Mouse (Mus musculus) hindbrain, embryonic 15.5 days (tissue): ENCODE results near the gene Myg1. TPM values are rescaled to one million over a fixed set of nuclear protein-coding genes. Genes with fewer than 3 reads are reported as not detected.

Experiments used
- ATAC-seq: fragments of 200-750 bp; cut with Nextera tagmentation; 2 replicates; pipeline ENCODE4 v1.8.0; 2017; ENCODE audit warnings: low read depth, moderate number of reproducible peaks, moderate TSS enrichment; ENCODE audit not compliant: low FRiP score
- H3K27ac ChIP-seq: fragments of 300-500 bp; sonication (generic); replicated peaks from 2 replicates; pipeline ENCODE4 v1.5.1; 2015; ENCODE audit warnings: mild to moderate bottlenecking, inconsistent platforms
- H3K27me3 ChIP-seq: fragments of 300-500 bp; sonication (generic); 2 replicates; pipeline ENCODE4 v1.6.1; 2015; ENCODE audit warnings: control low read depth, inconsistent platforms
- H3K36me3 ChIP-seq: fragments of 300-500 bp; sonication (generic); 2 replicates; pipeline ENCODE4 v1.6.1; 2015; ENCODE audit warnings: control low read depth, inconsistent platforms
- H3K4me1 ChIP-seq: fragments of 300-500 bp; sonication (generic); replicated peaks from 2 replicates; pipeline ENCODE4 v1.6.1; 2015; ENCODE audit warnings: control low read depth, inconsistent platforms
- H3K4me2 ChIP-seq: fragments of 300-500 bp; sonication (generic); 2 replicates; pipeline ENCODE4 v1.6.1; 2015; ENCODE audit warnings: moderate library complexity, mild to moderate bottlenecking, inconsistent platforms
- H3K4me3 ChIP-seq: fragments of 300-500 bp; sonication (generic); 2 replicates; pipeline ENCODE4 v1.5.1; 2015; ENCODE audit warnings: mild to moderate bottlenecking, inconsistent platforms
- H3K9ac ChIP-seq: fragments of 300-500 bp; sonication (generic); 2 replicates; pipeline ENCODE4 v1.6.1; 2015; ENCODE audit warnings: inconsistent platforms
- H3K9me3 ChIP-seq: fragments of 300-500 bp; sonication (generic); 2 replicates; pipeline ENCODE4 v1.6.1; 2016; ENCODE audit warnings: control low read depth, inconsistent platforms
- WGBS: fragments of 180-500 bp; shearing (Covaris S2); methylation state at CpG from one replicate; pipeline ENCODE4 v1.1.7; 2015; 5-methylcytosine and 5-hydroxymethylcytosine counted together
- polyA plus RNA-seq: library from polyadenylated mRNA; unstranded; fragments of >200 nt; fragmentation: Nextera tagmentation; extraction: Ambion mirVana; gene quantifications from 2 replicates; pipeline ENCODE4 v1.2.1, GENCODE M21; 2015

The Myg1 gene
- polyA plus RNA-seq, 1 experiment from 2014 or later: 94.2 TPM

DNA sequence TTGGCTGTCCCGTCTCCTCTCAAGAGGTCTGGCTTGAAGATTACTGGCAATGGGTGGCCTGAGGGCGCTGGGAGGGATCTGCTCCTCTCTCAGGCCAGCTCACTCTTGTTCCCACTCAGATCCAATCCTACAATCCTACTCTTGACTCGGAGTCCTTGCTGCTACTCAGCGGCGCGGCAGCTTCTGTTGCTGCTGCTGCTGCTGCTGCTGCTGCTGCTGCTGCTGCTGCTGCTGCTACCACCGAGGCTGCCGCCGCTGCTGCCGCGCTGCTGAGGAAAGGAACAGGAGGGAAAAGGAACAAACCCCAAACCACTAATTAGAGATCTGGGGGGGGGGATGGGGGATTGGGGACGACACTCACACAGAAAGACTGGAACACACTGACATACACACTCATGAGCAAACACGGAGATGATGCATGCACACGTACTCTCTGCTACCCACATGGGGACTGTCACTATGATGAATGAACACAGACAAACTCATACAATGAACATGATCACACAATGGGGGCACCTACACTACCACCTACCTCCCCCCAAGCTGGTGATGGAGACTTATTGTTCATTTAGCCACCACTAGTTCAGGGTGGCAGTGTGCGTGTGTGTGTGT is 35.3 kb downstream of the Myg1 start, which contains the start of gene Sp7:
Gene Sp7 (minus strand): TSS at position 450 of the 612 bp plus-strand sequence.
- peaks cover 19% of the 10 kb centered on the region; the same call in 1 of the 2 replicates for H3K27me3 ChIP-seq
- peak within 1 kb of the TSS; percentile 56 for H3K4me2 ChIP-seq
- H3K4me1 ChIP-seq: peaks cover 18% of the 10 kb centered on the region
- peak within 1 kb of the TSS; percentile 27 for H3K9ac ChIP-seq
- no peaks in the 10 kb centered on the region for H3K36me3 ChIP-seq
- no peak within 1 kb of the TSS for H3K27ac ChIP-seq
- H3K4me3 ChIP-seq: peak within 1 kb of the TSS; percentile 29
- peak; percentile 54; the same call in 1 of the 2 replicates for ATAC-seq
- no peaks in the 10 kb centered on the region for H3K9me3 ChIP-seq
- WGBS: 5% methylated on average over 15 of the region's 15 CpGs

GRCm38 (mm10) chr15:102369972-102370371 is 38.5 kb downstream of the Myg1 start:
- peaks cover 20% of the 10 kb centered on the region; the same call in 1 of the 2 replicates for H3K27me3 ChIP-seq
- WGBS: 5% methylated on average over 13 of the region's 13 CpGs
- no peak for ATAC-seq
- H3K9me3 ChIP-seq: no peaks in the 10 kb centered on the region
- H3K27ac ChIP-seq: no peak overlapping the region
- no peak overlapping the region for H3K9ac ChIP-seq
- peaks cover 18% of the 10 kb centered on the region for H3K4me1 ChIP-seq
- H3K4me2 ChIP-seq: no peak overlapping the region; the same call in 1 of the 2 replicates
- H3K36me3 ChIP-seq: no peaks in the 10 kb centered on the region
- H3K4me3 ChIP-seq: no peak overlapping the region

GRCm38 (mm10) chr15:102370727-102371126 is 39.2 kb downstream of the Myg1 start:
- H3K27me3 ChIP-seq: peaks cover 19% of the 10 kb centered on the region; the same call in 1 of the 2 replicates

DNA sequence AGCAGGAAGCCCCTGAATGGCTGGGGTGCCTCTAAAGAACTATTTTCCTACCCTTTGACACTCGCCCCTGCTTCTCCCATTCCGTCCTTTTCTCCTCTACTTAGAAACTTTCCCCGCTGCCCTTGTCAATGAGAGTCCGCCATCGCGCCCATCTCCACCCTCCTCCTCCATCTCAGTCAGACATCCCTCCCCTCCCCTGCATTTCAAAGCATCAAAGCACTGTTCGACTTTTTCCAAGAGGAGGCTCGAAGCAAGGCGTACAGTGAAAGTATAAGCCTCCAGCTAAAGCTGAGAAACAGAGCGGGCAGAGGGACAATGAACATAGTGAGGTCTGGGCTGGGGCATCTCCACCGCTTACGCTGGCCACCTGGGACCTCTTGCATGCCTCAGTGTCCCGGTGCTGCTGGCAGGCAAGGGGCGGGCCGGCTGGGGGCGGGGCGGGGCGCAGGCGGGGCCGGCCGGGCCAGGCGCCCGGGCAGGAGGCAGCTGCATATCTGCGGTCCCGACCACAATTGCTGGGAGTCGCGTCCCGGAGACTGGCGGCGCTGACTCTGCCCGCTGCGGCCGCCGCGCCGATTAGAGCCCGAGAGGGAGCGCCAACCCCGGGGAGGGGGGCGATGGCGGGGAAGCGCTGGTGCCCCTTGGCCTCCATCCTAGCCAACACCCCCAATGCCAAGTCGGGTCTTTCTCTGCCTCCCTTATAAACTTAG is 45.1 kb downstream of the Myg1 start:
- Histone ChIP-seq H3K4me3 (peak overlapping the region; percentile 57), H3K4me2 (peak overlapping the region; percentile 97), H3K9me3 (no peaks in the 10 kb centered on the region), H3K4me1 (peaks cover 15% of the 10 kb centered on the region), H3K27ac (peak overlapping the region; percentile 54), H3K9ac (peak overlapping the region; percentile 58), H3K36me3 (no peaks in the 10 kb centered on the region), H3K27me3 (0 out of 2 replicates have a peak, but pooled peaks cover 5% of the 10 kb centered on the region)
- under 1% methylated on average over 37 of the region's 43 CpGs for WGBS
- ATAC-seq: peak; percentile 72

More at GRCm38 (mm10) chr15:102370727-102371126, 39.2 kb downstream of the Myg1 start:
- H3K36me3 ChIP-seq: no peaks in the 10 kb centered on the region
- no peak overlapping the region for H3K4me3 ChIP-seq
- H3K4me1 ChIP-seq: peaks cover 18% of the 10 kb centered on the region
- no peak overlapping the region for H3K4me2 ChIP-seq
- H3K9ac ChIP-seq: no peak overlapping the region
- no peak for ATAC-seq
- WGBS: 10% methylated on average over 10 of the region's 10 CpGs
- no peak overlapping the region for H3K27ac ChIP-seq
- H3K9me3 ChIP-seq: no peaks in the 10 kb centered on the region

DNA sequence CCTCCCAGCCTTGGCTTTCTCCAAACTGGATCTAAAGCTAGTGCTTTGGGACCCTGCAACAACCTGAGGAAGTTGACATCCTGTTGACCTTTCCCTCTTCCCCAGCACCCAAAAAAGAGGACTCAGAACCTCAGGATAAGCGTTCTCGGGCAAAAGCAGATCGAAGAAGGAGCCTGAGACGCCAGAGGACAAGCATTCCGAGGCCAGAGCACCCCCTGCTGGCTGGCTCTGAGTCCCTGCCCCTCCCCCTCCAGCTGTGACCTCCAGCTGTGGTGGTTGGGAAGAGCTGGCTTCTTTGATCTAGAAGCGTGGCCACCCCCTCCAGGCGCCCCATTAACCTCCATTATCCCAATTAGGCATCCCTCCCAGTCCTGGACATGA is 45.6 kb downstream of the Myg1 start:
- H3K4me2 ChIP-seq: peak overlapping the region; percentile 97
- H3K4me1 ChIP-seq: peaks cover 15% of the 10 kb centered on the region
- 0 out of 2 replicates have a peak, but pooled peaks cover 2% of the 10 kb centered on the region for H3K27me3 ChIP-seq
- peak overlapping the region; percentile 54 for H3K27ac ChIP-seq
- H3K36me3 ChIP-seq: no peaks in the 10 kb centered on the region
- 0% methylated on average over 7 of the region's 7 CpGs for WGBS
- ATAC-seq: peak; percentile 71
- no peaks in the 10 kb centered on the region for H3K9me3 ChIP-seq
- H3K9ac ChIP-seq: peak overlapping the region; percentile 58
- peak overlapping the region; percentile 57 for H3K4me3 ChIP-seq

DNA sequence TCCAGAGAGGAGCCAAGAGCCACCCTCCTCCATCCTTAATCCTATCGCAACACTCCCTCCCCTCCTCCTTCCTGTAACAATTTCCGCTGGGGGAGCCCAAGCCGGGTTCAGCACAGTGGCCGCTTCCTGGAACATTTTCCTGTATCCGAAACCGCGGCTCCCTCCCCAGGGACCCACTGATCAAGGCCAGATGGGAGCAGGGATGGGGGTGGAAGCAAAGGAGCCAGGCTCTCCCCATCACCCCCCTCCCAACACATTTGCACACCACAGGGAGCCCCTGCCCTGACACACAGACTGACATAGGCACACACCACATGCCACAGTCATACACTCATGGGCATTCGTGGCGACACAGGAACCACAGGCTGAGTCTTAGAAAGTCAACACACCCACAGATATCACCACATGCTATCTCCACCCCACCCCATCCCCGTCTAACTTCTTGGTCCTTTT is 46.3 kb downstream of the Myg1 start:
- no peak for ATAC-seq
- H3K4me2 ChIP-seq: peak overlapping the region; percentile 97
- no peaks in the 10 kb centered on the region for H3K36me3 ChIP-seq
- no peak overlapping the region for H3K9ac ChIP-seq
- no peak overlapping the region for H3K4me3 ChIP-seq
- no peaks in the 10 kb centered on the region for H3K9me3 ChIP-seq
- peaks cover 15% of the 10 kb centered on the region for H3K4me1 ChIP-seq
- no peak overlapping the region for H3K27ac ChIP-seq
- 4% methylated on average over 10 of the region's 10 CpGs for WGBS
- H3K27me3 ChIP-seq: no peaks in the 10 kb centered on the region

DNA sequence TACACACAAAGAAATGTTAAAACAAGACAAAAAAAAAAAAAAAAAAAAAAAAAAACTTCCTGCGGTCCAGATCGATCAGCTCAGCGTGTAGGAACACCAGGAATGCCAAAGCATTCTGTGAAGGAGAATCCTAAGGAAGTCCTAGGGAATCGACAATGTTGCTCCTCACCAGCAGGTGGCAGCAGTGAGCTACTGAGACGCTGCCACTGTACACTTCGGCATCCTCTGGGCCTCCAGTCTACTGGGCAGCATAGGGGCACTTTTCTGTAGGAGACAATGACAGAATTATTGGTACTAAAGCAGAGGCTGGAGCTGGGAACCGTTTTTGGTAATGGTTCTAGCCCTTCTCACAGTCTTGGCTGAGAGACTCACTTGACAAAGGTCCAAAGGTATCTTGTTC is 50.1 kb downstream of the Myg1 start:
- Histone ChIP-seq H3K36me3 (no peaks in the 10 kb centered on the region), H3K4me2 (no peak overlapping the region), H3K27me3 (no peaks in the 10 kb centered on the region), H3K4me1 (peaks cover 8% of the 10 kb centered on the region), H3K4me3 (no peak overlapping the region), H3K27ac (no peak overlapping the region), H3K9me3 (no peaks in the 10 kb centered on the region), H3K9ac (no peak overlapping the region)
- peak; percentile 85 for ATAC-seq
- WGBS: 7% methylated on average over 7 of the region's 7 CpGs

DNA sequence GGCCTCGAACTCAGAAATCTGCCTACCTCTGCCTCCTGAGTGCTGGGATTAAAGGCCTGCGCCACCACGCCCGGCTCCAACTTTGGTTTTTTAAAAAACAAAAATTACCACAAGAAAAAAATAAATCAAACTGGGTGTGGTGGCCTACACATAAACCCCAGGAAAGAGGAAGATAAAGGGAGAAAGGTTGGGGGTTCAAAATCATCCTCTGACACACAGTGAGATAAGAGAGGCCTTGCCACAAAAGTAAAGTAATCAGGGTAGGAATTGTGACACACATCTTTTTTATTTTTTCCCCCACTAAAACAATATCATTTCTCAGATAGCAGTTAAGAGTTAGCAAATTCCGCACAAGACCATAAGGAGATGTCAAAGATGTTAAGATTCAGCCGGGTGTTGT is 52.2 kb downstream of the Myg1 start:
- H3K27me3 ChIP-seq: no peaks in the 10 kb centered on the region
- whole genome bisulfite sequencing: 86% methylated on average over 6 of the region's 6 CpGs
- ATAC-seq: no peak
- no peak overlapping the region for H3K27ac ChIP-seq
- no peak overlapping the region for H3K9ac ChIP-seq
- H3K36me3 ChIP-seq: no peaks in the 10 kb centered on the region
- no peaks in the 10 kb centered on the region for H3K9me3 ChIP-seq
- no peaks in the 10 kb centered on the region for H3K4me1 ChIP-seq
- H3K4me3 ChIP-seq: no peak overlapping the region
- H3K4me2 ChIP-seq: no peak overlapping the region

DNA sequence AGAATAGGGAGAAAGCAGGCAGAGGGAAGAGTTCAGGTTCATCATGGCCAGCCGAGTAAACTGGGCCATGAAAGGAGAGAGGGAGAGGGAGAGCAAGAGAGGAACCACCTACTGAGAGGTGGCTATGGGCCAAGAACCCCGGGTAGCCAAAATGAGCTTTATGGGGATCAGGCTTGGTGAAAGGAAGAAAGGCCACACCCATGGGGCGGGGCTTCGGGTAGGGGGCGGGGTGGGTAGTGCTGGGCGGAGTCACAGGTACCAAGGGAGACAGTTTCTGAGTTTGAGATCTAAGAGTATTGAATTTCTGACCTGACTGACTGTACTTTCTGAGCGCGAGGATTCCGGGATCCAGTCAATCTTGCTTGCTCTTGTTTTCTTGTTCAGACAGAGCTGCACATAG is 55.1 kb downstream of the Myg1 start:
- Histone ChIP-seq H3K27me3 (no peaks in the 10 kb centered on the region), H3K9me3 (no peaks in the 10 kb centered on the region), H3K4me2 (no peak overlapping the region), H3K36me3 (no peaks in the 10 kb centered on the region), H3K27ac (no peak overlapping the region), H3K9ac (no peak overlapping the region), H3K4me1 (no peaks in the 10 kb centered on the region), H3K4me3 (no peak overlapping the region)
- ATAC-seq: no peak
- WGBS: 48% methylated on average over 9 of the region's 9 CpGs

Other genes with a start within 250 kb of the Myg1 start
- 9.2 and 9.8 TPM in 2 replicates for gene Tns2, start 231.3 kb upstream of the Myg1 start, polyA plus RNA-seq
- gene Spryd3, start 195.5 kb upstream of the Myg1 start, polyA plus RNA-seq: 87.9 and 93.5 TPM in 2 replicates
- 3.3 and 5.6 TPM in 2 replicates for gene Igfbp6, start 187.3 kb upstream of the Myg1 start, polyA plus RNA-seq
- gene Soat2, start 181.2 kb upstream of the Myg1 start, polyA plus RNA-seq: 0.06 and 0.09 TPM in 2 replicates
- gene Zfp740, start 128.5 kb upstream of the Myg1 start, polyA plus RNA-seq: 52.7 and 54.6 TPM in 2 replicates
- 39.2 and 40.1 TPM in 2 replicates for gene Csad, start 127.0 kb upstream of the Myg1 start, polyA plus RNA-seq
- 1.1 and 1.2 TPM in 2 replicates for gene Itgb7, start 99.8 kb upstream of the Myg1 start, polyA plus RNA-seq
- gene Rarg, start 74.2 kb upstream of the Myg1 start, polyA plus RNA-seq: 5.8 and 6.3 TPM in 2 replicates
- gene Gm9918, start 61.1 kb upstream of the Myg1 start, polyA plus RNA-seq: 0.06 and 0.07 TPM in 2 replicates
- gene Mfsd5, start 52.3 kb upstream of the Myg1 start, polyA plus RNA-seq: 59.7 and 63.5 TPM in 2 replicates
- 4.4 and 6.7 TPM in 2 replicates for gene Espl1, start 35.4 kb upstream of the Myg1 start, polyA plus RNA-seq
- 460 and 473 TPM in 2 replicates for gene Pfdn5, start 5.6 kb upstream of the Myg1 start, polyA plus RNA-seq
- 36.8 and 37.9 TPM in 2 replicates for gene Aaas, start 19.1 kb downstream of the Myg1 start, polyA plus RNA-seq
- 0.57 and 0.71 TPM in 2 replicates for gene Sp7, start 35.5 kb downstream of the Myg1 start, polyA plus RNA-seq
- gene Sp1, start 74.4 kb downstream of the Myg1 start, polyA plus RNA-seq: 3.4 and 4.0 TPM in 2 replicates
- gene Amhr2, start 113.7 kb downstream of the Myg1 start, polyA plus RNA-seq: 0.21 and 0.52 TPM in 2 replicates
- 88.7 and 98.5 TPM in 2 replicates for gene Prr13, start 127.3 kb downstream of the Myg1 start, polyA plus RNA-seq
- 124 and 126 TPM in 2 replicates for gene Pcbp2, start 138.8 kb downstream of the Myg1 start, polyA plus RNA-seq
- gene Gm10337, start 172.0 kb downstream of the Myg1 start, polyA plus RNA-seq: 9.5 and 14.8 TPM in 2 replicates
- gene Map3k12, start 185.4 kb downstream of the Myg1 start, polyA plus RNA-seq: 55.7 and 58.3 TPM in 2 replicates
- 98.0 and 104 TPM in 2 replicates for gene Tarbp2, start 186.5 kb downstream of the Myg1 start, polyA plus RNA-seq
- gene Npff, start 193.2 kb downstream of the Myg1 start, polyA plus RNA-seq: 4.8 and 5.3 TPM in 2 replicates